Mouse (Mus musculus): Measurements from ENCODE around the gene Rabggta.
A peak's percentile ranks its signal among the peaks of the same experiment; 100 is the strongest.

Gene Rabggta

DNA sequence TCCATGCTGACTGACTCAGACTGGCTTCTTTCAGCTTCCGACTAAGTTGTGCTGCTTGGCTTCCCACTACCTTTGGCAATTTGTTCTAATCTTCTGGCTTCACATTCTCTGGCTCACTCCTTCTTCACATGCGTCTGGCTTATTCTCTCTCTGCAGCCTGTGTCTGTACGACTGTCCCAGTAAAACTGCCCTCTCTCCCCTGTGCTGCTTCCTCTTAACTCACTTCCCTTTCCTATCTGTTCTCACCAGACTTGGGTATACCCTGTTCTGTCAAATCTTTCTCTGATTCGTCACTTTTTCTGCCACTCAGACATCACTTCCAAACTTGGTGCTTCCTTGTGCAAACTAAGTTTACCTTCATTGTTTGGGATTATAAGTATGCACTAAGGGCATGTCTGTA is 24.8 kb downstream of the Rabggta start:
- DNase-seq (ENCODE audit: low read depth, low spot score), result no peak

DNA sequence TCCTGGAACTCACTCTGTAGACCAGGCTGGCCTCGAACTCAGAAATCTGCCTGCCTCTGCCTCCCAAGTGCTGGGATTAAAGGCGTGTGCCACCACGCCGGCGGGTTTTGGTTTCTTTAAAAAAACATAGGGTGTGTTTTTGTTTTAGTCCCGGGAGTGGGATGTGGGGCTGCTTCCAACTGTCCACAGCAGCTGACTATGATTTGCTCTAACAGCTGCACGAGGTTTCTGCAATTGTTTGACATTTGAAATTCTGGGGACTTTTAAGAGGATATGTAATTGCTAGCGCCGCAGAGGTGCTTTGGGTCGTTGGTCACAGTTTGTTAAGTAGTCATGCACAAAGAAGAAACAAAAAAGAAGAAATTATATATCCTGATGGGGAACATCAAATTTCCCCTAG is 32.6 kb downstream of the Rabggta start:
- DNase-seq (ENCODE audit: low read depth, low spot score), result no peak

DNA sequence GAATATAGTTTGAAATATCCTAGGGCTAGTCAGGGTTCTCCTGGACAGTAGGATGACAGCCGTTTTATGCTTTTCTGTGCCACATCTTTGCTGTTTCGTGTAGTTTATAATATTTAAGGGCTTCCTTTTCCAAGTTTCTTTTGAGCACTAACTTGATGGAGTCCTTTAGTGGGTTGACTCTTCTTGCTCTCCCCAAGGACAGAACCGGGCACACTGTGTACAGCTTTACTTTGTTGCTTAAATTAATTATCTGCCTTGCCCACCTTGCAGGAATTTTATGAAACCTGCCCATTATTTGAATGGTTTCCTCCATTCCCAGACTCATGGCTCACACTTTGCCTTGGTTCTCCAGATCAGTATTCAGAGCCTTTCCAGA is 40.0 kb downstream of the Rabggta start:
- no peak for DNase-seq (ENCODE audit: low read depth, low spot score)

DNA sequence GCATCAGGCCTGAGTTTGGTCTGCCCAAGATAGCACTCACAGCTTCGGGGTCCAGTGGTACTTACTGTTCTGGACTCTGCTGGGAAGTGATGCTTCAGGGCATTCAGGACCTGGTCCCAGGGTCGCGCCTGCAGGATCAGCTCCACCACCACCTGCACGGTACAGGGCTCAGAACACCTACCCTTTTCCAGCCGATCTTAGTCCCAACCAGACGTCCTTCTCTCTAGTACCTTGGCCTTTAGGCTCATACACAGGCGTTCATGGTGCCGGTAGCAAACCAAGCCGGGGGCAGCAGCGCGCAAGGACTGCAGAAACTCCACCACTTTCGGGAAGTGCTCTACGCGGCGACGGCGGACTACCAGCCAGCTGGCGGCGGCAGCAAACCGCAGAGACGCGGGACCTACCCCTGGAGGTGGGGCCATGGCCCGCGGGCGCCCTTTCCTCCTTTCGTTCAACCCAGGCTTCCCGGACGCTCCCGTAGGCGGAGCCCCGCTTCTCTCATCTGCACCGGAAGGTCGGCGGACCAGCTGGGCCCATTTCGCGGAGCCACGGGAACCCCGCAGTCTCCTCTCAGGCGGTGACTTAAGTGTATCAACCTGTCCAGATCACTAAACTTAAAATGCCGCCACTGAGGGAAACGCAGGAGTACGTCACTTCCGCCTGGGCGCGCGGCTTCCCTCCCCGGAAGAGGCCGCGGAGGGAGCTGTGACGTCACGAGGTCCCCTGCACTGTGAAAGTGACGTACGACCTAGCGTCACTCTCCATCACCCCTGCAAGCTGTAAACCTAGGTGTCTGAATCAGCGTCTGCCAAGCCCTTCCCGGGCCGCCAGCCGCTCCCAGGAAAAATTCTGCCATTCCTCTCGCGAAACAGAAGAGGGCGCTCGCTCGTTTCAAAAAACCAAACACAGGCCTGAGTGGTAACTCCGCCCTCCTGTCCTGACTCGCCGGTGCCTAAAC is 40.6 kb downstream of the Rabggta start, which contains the start of gene Tinf2:
Gene Tinf2 (minus strand): TSS at position 661 of the 958 bp plus-strand sequence.
- peak; percentile 99 for DNase-seq (ENCODE audit: low read depth, low spot score)

DNA sequence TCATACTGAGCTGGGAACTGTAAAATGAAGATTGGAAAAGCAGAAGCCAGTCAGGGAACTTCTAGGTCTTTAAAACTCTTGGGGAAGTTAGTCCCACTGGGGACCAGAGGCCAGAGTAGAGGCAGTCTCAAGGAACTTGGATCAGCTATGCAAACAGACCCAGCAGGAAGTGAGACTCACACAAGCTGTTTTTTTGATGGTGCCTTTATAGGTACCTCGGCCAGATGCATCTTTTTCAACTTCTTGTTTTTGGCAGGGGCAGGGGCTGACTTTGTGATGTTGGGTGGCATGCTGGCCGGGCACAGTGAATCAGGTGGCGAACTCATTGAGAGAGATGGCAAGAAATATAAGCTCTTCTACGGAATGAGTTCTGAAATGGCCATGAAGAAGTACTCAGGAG is 44.4 kb downstream of the Rabggta start:
- DNase-seq (ENCODE audit: low read depth, low spot score), result no peak

DNA sequence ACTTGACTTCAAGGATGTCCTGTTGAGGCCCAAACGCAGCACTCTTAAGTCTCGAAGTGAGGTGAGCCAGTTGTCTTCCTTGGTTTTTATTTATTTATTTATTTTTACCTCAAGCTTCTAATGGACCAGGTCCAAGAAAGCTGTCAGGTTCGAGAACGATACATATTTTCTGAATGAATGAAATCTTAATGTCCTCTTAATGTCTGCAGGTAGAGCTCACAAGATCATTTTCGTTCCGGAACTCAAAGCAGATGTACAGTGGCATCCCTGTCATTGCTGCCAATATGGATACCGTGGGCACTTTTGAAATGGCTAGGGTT is 49.4 kb downstream of the Rabggta start:
- DNase-seq (ENCODE audit: low read depth, low spot score), result no peak

DNA sequence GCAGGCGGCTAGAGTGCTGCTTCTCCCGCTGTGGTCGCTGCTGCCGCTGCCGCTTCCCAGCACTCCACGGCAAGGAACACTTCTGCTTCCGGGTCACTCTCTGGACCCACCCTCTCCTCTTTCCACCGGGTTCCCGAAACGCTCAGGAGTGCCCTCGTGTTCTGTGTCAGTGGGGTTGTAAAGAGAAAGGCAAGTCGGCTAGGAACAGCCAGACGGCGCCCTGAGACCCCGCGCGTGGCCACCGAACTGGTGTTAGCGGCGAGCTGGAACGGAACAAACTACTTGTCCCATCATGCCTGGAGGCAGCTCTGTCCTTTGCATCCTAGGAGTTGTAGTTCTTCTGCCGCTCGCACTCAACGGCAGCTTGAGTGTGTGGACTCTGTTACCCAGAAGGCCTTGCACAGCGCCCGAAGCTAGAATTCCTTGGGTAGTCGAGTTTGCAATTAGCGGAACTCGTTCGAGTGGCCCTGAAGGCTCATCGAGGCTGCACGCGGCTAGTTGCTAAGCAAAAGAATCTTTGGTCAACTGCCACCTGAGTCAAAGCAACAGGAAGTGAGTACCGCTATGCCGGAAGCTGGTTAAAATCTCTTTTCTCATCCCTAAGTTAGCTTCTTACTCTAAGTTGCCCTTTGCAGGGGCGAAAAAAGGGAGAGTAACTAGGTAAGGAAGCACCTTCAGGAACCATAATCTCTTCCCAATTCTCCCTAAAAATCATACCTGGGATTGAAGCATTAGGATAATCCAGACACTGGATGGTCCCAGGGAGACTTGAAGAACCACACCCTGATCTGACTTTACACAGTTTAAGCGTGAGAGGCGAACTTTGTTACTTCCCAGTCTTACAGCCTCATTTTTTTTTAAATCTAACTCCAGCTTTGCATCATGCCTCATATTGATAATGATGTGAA is 50.0 kb downstream of the Rabggta start, which contains the start of the genes Gmpr2 and Nedd8:
Gene Gmpr2 (plus strand): TSS at position 109 of the 908 bp plus-strand sequence.
Gene Nedd8 (minus strand): TSS at position 292 of the 908 bp plus-strand sequence.
- peak; percentile 95 for DNase-seq (ENCODE audit: low read depth, low spot score)

DNA sequence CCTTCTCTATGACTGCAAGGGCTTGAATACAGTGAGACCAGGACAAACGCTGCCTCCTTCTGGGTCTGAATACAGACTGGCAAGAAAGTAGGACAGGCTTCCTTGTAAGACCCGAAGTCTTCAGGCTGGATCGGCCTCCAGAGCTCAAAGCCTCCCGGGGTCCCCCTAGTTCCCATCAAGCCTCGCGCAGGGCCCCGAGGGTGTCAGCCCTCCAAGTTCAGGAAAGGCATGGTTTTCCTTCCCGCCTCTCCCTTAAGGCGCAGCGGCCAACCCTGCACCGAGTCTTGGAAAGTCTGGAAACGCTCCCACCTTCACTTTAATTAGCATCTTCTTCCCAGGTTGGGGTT is 50.6 kb downstream of the Rabggta start:
- no peak for DNase-seq (ENCODE audit: low read depth, low spot score)
